Mouse (Mus musculus): Measurements from ENCODE around the gene Ahnak2. TPM values are rescaled to one million over a fixed set of nuclear protein-coding genes. Genes with fewer than 3 reads are reported as not detected.
A peak's percentile ranks its signal among the peaks of the same experiment; 100 is the strongest.
"Not testable (repeated sequence)": the region's sequence is repeated elsewhere in the genome, so short reads cannot be mapped to it uniquely, and the experiment has no call there.

The Ahnak2 gene
- 9.4 and 9.8 TPM in 2 replicates for polyA plus RNA-seq (2015; fragmentation: Nextera tagmentation; extraction: Ambion mirVana)

GRCm38 (mm10) chr12:112801864-112802846 lies at the start of gene Ahnak2:
Gene Ahnak2 (minus strand): TSS chr12:112802657.
- WGBS: 5% methylated on average over 64 of the region's 69 CpGs
- H3K27me3 ChIP-seq: peaks cover 20% of the 10 kb centered on the region

DNA sequence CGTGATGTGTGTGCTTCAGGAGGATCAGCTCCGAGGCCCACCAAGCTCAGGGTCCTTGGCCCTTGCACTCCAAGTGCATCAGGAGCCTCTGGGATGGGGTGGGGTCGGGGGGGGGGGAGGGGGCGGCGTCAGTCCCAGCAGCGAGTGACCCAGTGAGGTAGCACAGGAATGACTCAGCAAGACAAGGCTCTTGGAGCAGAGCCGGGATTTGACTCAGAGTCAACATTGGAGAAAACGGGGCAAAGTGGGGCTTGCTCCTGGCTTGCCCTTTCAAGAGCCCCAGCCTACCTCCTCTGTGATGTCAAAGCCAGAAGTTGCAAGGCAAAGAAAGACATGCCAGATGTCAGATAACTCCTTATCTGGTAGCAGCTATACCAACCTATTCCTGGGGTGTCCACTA lies 48.7 kb upstream of the Ahnak2 start:
- no peak for ATAC-seq (ENCODE audit: insufficient number of reproducible peaks, low FRiP score, low TSS enrichment, low read depth)
- Histone ChIP-seq H3K27ac (no peak overlapping the region), H3K4me3 (no peak overlapping the region), H3K27me3 (no peaks in the 10 kb centered on the region), H3K36me3 (no peaks in the 10 kb centered on the region), H3K9ac (no peak overlapping the region), H3K4me2 (no peak overlapping the region), H3K4me1 (no peaks in the 10 kb centered on the region), H3K9me3 (no peaks in the 10 kb centered on the region)
- 40% methylated on average over 8 of the region's 8 CpGs for WGBS

More at GRCm38 (mm10) chr12:112801864-112802846, at the start of gene Ahnak2:
- no peak; the same call in 1 of the 2 replicates for ATAC-seq (ENCODE audit: insufficient number of reproducible peaks, low FRiP score, low TSS enrichment, low read depth)
- Histone ChIP-seq H3K27ac (no peak within 1 kb of the TSS), H3K4me3 (peak within 1 kb of the TSS; percentile 44), H3K36me3 (no peaks in the 10 kb centered on the region), H3K9me3 (no peaks in the 10 kb centered on the region), H3K9ac (peak within 1 kb of the TSS; percentile 39), H3K4me2 (peak within 1 kb of the TSS; percentile 99), H3K4me1 (peaks cover 62% of the 10 kb centered on the region)

- 91% methylated on average over 9 of the region's 9 CpGs for WGBS
- ATAC-seq (ENCODE audit: insufficient number of reproducible peaks, low FRiP score, low TSS enrichment, low read depth): no peak
- Histone ChIP-seq H3K4me3 (no peak overlapping the region), H3K9me3 (no peaks in the 10 kb centered on the region), H3K27me3 (no peaks in the 10 kb centered on the region), H3K27ac (no peak overlapping the region), H3K4me1 (no peaks in the 10 kb centered on the region), H3K9ac (no peak overlapping the region), H3K4me2 (no peak overlapping the region), H3K36me3 (no peaks in the 10 kb centered on the region)
These were observed 47.9 kb upstream of the Ahnak2 start for GRCm38 (mm10) chr12:112850344-112850743.

GRCm38 (mm10) chr12:112849235-112850022 lies 47.0 kb upstream of the Ahnak2 start:
- Histone ChIP-seq H3K9me3 (no peaks in the 10 kb centered on the region), H3K36me3 (no peaks in the 10 kb centered on the region), H3K4me1 (no peaks in the 10 kb centered on the region), H3K27me3 (no peaks in the 10 kb centered on the region), H3K4me3 (no peak overlapping the region), H3K4me2 (no peak overlapping the region), H3K9ac (no peak overlapping the region), H3K27ac (no peak overlapping the region)
- 73% methylated on average over 11 of the region's 11 CpGs for WGBS
- ATAC-seq (ENCODE audit: insufficient number of reproducible peaks, low FRiP score, low TSS enrichment, low read depth): no peak

GRCm38 (mm10) chr12:112847880-112848279 lies 45.4 kb upstream of the Ahnak2 start:
- 97% methylated on average over 2 of the region's 2 CpGs for WGBS
- ATAC-seq (ENCODE audit: insufficient number of reproducible peaks, low FRiP score, low TSS enrichment, low read depth): no peak
- H3K9me3 ChIP-seq: no peaks in the 10 kb centered on the region
- H3K4me2 ChIP-seq: no peak overlapping the region
- H3K9ac ChIP-seq: no peak overlapping the region
- no peak overlapping the region for H3K4me3 ChIP-seq
- H3K4me1 ChIP-seq: no peaks in the 10 kb centered on the region
- H3K36me3 ChIP-seq: no peaks in the 10 kb centered on the region
- H3K27me3 ChIP-seq: no peaks in the 10 kb centered on the region
- H3K27ac ChIP-seq: no peak overlapping the region

DNA sequence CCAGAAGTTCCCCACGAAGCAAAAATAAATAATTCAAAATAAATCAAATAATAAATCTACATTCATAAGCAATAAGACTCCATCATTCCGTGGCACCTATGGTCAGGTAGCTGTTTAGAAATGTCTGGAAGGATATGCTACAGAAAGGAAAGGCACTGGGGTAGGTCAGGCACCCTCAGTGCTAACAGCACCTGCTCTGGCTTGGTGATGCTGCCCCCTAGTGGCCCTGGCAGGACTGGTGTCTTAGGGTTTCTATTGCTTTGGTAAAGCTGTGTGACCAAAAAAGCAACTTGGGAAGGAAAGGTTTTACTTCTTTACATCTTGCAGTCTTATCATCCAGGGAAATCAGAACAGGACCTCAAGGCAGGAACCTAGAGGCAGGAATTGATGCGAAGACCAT lies 41.3 kb upstream of the Ahnak2 start:
- no peaks in the 10 kb centered on the region for H3K9me3 ChIP-seq
- no peaks in the 10 kb centered on the region for H3K4me1 ChIP-seq
- H3K27me3 ChIP-seq: no peaks in the 10 kb centered on the region
- no peak overlapping the region for H3K27ac ChIP-seq
- H3K36me3 ChIP-seq: no peaks in the 10 kb centered on the region
- no peak overlapping the region for H3K4me3 ChIP-seq
- H3K4me2 ChIP-seq: no peak overlapping the region
- H3K9ac ChIP-seq: no peak overlapping the region
- no peak for ATAC-seq (ENCODE audit: insufficient number of reproducible peaks, low FRiP score, low TSS enrichment, low read depth)
- WGBS: 24% methylated on average over 3 of the region's 3 CpGs

- not testable (repeated sequence) for H3K27ac ChIP-seq; H3K9me3 ChIP-seq; H3K4me2 ChIP-seq; H3K36me3 ChIP-seq; H3K27me3 ChIP-seq; ATAC-seq (ENCODE audit: insufficient number of reproducible peaks, low FRiP score, low TSS enrichment, low read depth); H3K4me3 ChIP-seq; H3K4me1 ChIP-seq; H3K9ac ChIP-seq
- WGBS: 78% methylated on average over 2 of the region's 2 CpGs
These were observed 39.7 kb upstream of the Ahnak2 start for GRCm38 (mm10) chr12:112842128-112842527.

DNA sequence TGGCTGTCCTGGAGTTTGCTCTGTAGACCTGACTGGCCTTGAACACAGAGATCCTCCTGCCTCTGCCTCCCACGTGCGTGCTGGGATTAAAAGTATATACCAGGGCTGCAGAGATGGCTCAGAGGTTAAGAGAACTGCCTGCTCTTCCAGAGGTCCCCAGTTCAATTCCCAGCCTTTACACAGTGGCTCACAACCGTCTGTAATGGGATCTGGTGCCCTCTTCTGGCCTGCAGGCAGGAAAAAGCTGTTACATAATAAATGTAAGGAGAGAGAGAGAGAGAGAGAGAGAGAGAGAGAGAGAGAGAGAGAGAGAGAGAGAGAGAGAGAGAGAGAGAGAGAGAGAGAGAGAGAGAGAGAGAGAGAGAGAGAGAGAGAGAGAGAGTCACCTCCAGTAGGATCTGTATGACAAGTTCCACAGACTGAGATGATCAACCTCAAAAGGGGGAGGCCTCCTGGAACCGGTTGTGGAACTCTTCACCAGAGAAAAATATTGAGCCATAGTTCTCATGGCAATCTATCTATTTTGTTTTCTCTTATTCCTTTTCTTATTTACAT lies 39.0 kb upstream of the Ahnak2 start:
- H3K9ac ChIP-seq, H3K4me1 ChIP-seq: not testable (repeated sequence)
- WGBS: 64% methylated on average over 4 of the region's 4 CpGs

GRCm38 (mm10) chr12:112840209-112841086 lies 38.0 kb upstream of the Ahnak2 start:
- H3K4me1 ChIP-seq: no peaks in the 10 kb centered on the region
- H3K4me3 ChIP-seq: no peak overlapping the region
- no peaks in the 10 kb centered on the region for H3K36me3 ChIP-seq
- no peak for ATAC-seq (ENCODE audit: insufficient number of reproducible peaks, low FRiP score, low TSS enrichment, low read depth)
- no peak overlapping the region for H3K4me2 ChIP-seq
- H3K9ac ChIP-seq: no peak overlapping the region
- H3K27ac ChIP-seq: no peak overlapping the region
- 74% methylated on average over 25 of the region's 25 CpGs for WGBS
- no peaks in the 10 kb centered on the region for H3K27me3 ChIP-seq
- no peaks in the 10 kb centered on the region for H3K9me3 ChIP-seq

More for the DNA sequence above, 39.0 kb upstream of the Ahnak2 start:
- ATAC-seq (ENCODE audit: insufficient number of reproducible peaks, low FRiP score, low TSS enrichment, low read depth); H3K27ac ChIP-seq; H3K9me3 ChIP-seq; H3K4me2 ChIP-seq; H3K36me3 ChIP-seq; H3K27me3 ChIP-seq; H3K4me3 ChIP-seq: not testable (repeated sequence)

DNA sequence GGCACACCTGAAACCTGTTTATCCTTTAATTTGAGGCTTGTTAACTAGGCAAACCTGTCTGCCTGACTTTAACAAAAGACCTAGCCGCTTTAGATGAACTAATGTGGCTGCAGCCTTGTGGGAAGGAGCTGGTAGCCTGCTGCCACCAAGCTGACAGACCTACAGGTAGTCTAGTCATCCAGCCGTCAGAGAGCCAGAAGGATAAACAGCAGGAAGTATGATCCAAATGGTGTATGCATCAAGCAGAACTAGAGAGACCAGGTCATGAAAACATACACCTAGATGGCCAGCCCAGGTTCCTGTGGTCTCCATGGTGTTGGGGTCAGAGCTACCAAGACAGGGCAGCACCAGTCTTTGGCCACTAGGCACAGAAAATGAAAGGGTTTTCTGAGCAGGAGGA lies 32.6 kb upstream of the Ahnak2 start:
- 48% methylated on average over 2 of the region's 2 CpGs for WGBS
- no peak for ATAC-seq (ENCODE audit: insufficient number of reproducible peaks, low FRiP score, low TSS enrichment, low read depth)

GRCm38 (mm10) chr12:112833527-112833926 lies 31.1 kb upstream of the Ahnak2 start:
- no peak overlapping the region for H3K4me3 ChIP-seq

More for the DNA sequence above, 32.6 kb upstream of the Ahnak2 start:
- H3K4me3 ChIP-seq: no peak overlapping the region
- no peak overlapping the region for H3K4me2 ChIP-seq
- peaks cover 4% of the 10 kb centered on the region for H3K36me3 ChIP-seq
- H3K27me3 ChIP-seq: no peaks in the 10 kb centered on the region
- H3K9me3 ChIP-seq: no peaks in the 10 kb centered on the region
- no peak overlapping the region for H3K9ac ChIP-seq
- peaks cover 12% of the 10 kb centered on the region for H3K4me1 ChIP-seq
- H3K27ac ChIP-seq: no peak overlapping the region

More at GRCm38 (mm10) chr12:112833527-112833926, 31.1 kb upstream of the Ahnak2 start:
- 77% methylated on average over 6 of the region's 6 CpGs for WGBS
- ATAC-seq (ENCODE audit: insufficient number of reproducible peaks, low FRiP score, low TSS enrichment, low read depth): no peak
- Histone ChIP-seq H3K27ac (no peak overlapping the region), H3K27me3 (no peaks in the 10 kb centered on the region), H3K36me3 (peaks cover 4% of the 10 kb centered on the region), H3K4me1 (peaks cover 12% of the 10 kb centered on the region), H3K4me2 (no peak overlapping the region), H3K9ac (no peak overlapping the region), H3K9me3 (no peaks in the 10 kb centered on the region)

Data from limb, embryonic 15.5 days (tissue).